Comparison of ENCODE assay signal across 8 mouse cellular contexts in the genomic region with DNA sequence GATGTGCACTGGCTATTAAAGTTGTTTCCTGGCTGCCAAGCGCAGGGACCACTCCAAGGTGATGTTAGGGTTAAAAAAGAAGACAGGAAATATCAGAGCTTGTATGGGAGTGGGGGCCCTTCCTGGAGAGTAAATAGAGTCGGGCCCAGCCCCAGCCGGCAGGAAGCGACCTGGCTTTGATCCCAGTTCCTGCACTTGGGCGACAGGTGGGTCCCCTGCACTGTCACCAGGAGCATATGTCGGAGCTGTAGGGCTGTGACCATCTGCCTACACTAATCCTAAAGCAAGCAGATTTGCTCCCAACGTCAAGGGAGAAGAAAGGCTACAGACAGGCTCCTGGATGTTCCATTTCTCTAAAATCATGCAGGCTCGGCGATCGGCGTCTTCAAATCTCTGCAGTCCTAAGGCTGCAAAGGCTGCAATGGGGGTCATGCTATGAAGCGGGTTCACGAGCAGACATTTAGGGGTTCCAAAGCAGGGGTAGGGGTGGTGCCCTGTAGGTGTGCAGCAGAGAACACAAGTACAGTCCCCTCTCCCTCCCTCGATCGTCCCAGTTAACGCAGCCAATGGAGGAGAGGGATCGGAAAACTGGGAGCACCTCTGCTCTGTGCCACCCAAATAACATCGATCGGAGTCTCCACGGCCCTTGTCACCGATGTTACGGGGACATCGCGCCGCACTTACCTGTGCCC. TPM values are rescaled to one million over a fixed set of nuclear protein-coding genes. Genes with fewer than 3 reads are reported as not detected.
DNase-seq lines count a peak whose midpoint lies in the region; ATAC-seq and TF ChIP-seq lines count a peak whose summit lies in the region.

No protein-coding gene starts in this region.

- peak; percentile 72 for TF ChIP-seq EP300 in lung, postnatal 0 days (IDR thresholded peaks at IDR 0.05)

- peak; percentile 62 for DNase-seq in urinary bladder, postnatal 14 days (ENCODE audit: low spot score)
- DNase-seq in urinary bladder, postnatal 10 days (ENCODE audit: low spot score), result no peak
- DNase-seq in cerebellum, postnatal 10 days, result peak; percentile 89 to 91
- peak; percentile 78 for DNase-seq in lung, postnatal 0 days (ENCODE audit: low spot score)
- no peak for DNase-seq in adipocyte (ENCODE audit: low spot score)

- H3K9ac ChIP-seq in heart, embryonic 13.5 days, result peak overlapping the region; percentile 89
- peak overlapping the region; percentile 64 for H3K9ac ChIP-seq in kidney, embryonic 15.5 days
- peak overlapping the region; percentile 58 for H3K9ac ChIP-seq in lung, postnatal 0 days (replicated peaks; ENCODE audit: low read depth)
- H3K9ac ChIP-seq in stomach, embryonic 15.5 days, result peak overlapping the region; percentile 66

- no peaks in the 10 kb centered on the region for H3K27me3 ChIP-seq in heart, embryonic 13.5 days (replicated peaks)
- H3K27me3 ChIP-seq in kidney, embryonic 15.5 days, result no peaks in the 10 kb centered on the region
- no peaks in the 10 kb centered on the region for H3K27me3 ChIP-seq in lung, postnatal 0 days (replicated peaks; ENCODE audit: insufficient read depth, low read length)
- no peaks in the 10 kb centered on the region for H3K27me3 ChIP-seq in stomach, embryonic 15.5 days (replicated peaks)

- no peak for TF ChIP-seq CTCF in lung, postnatal 0 days (IDR thresholded peaks at IDR 0.05)

- peak overlapping the region; percentile 67 for H3K27ac ChIP-seq in heart, embryonic 13.5 days (replicated peaks)
- H3K27ac ChIP-seq in kidney, embryonic 15.5 days, result peak overlapping the region; percentile 67; the same call in 1 of the 2 replicates
- H3K27ac ChIP-seq in lung, postnatal 0 days (ENCODE audit: low read length), result peak overlapping the region; percentile 91
- peak overlapping the region; percentile 72 for H3K27ac ChIP-seq in stomach, embryonic 15.5 days

- ATAC-seq in heart, embryonic 13.5 days (ENCODE audit: extremely low read depth, insufficient number of reproducible peaks, low FRiP score, low TSS enrichment), result no peak
- ATAC-seq in kidney, embryonic 15.5 days (replicated peaks; ENCODE audit: low FRiP score), result peak; percentile 66; the same call in 1 of the 2 replicates
- ATAC-seq in lung, postnatal 0 days, result peak; percentile 55
- peak; percentile 44 for ATAC-seq in stomach, embryonic 15.5 days (ENCODE audit: insufficient read depth, low FRiP score, low read depth)

- H3K4me1 ChIP-seq in heart, embryonic 13.5 days, result peaks cover 25% of the 10 kb centered on the region
- H3K4me1 ChIP-seq in kidney, embryonic 15.5 days, result peaks cover 24% of the 10 kb centered on the region
- H3K4me1 ChIP-seq in lung, postnatal 0 days (ENCODE audit: insufficient read depth, low read depth, low read length), result peaks cover 16% of the 10 kb centered on the region
- H3K4me1 ChIP-seq in stomach, embryonic 15.5 days, result peaks cover 6% of the 10 kb centered on the region; the same call in 1 of the 2 replicates

- H3K4me3 ChIP-seq in heart, embryonic 13.5 days, result peak overlapping the region; percentile 80
- peak overlapping the region; percentile 65 for H3K4me3 ChIP-seq in kidney, embryonic 15.5 days (replicated peaks)
- H3K4me3 ChIP-seq in lung, postnatal 0 days (ENCODE audit: low read depth, low read length), result peak overlapping the region; percentile 70
- H3K4me3 ChIP-seq in stomach, embryonic 15.5 days (replicated peaks), result peak overlapping the region; percentile 79

- no peaks in the 10 kb centered on the region for H3K9me3 ChIP-seq in heart, embryonic 13.5 days
- no peaks in the 10 kb centered on the region for H3K9me3 ChIP-seq in kidney, embryonic 15.5 days (replicated peaks)
- H3K9me3 ChIP-seq in lung, postnatal 0 days (ENCODE audit: low read length), result no peaks in the 10 kb centered on the region
- no peaks in the 10 kb centered on the region for H3K9me3 ChIP-seq in stomach, embryonic 15.5 days

- H3K4me2 ChIP-seq in heart, embryonic 13.5 days, result peak overlapping the region; percentile 79
- peak overlapping the region; percentile 78 for H3K4me2 ChIP-seq in kidney, embryonic 15.5 days
- H3K4me2 ChIP-seq in lung, postnatal 0 days (replicated peaks; ENCODE audit: low read depth, low read length), result peak overlapping the region; percentile 75
- peak overlapping the region; percentile 79 for H3K4me2 ChIP-seq in stomach, embryonic 15.5 days

- 2% methylated on average over 25 of the region's 25 CpGs for WGBS in heart, embryonic 13.5 days
- 1% methylated on average over 25 of the region's 25 CpGs for WGBS in kidney, embryonic 15.5 days
- 2% methylated on average over 25 of the region's 25 CpGs for WGBS in lung, postnatal 0 days
- 1% methylated on average over 25 of the region's 25 CpGs for WGBS in stomach, embryonic 15.5 days

- no peaks in the 10 kb centered on the region for H3K36me3 ChIP-seq in heart, embryonic 13.5 days
- H3K36me3 ChIP-seq in kidney, embryonic 15.5 days, result no peaks in the 10 kb centered on the region
- no peaks in the 10 kb centered on the region for H3K36me3 ChIP-seq in lung, postnatal 0 days (ENCODE audit: insufficient read depth, low read length)
- no peaks in the 10 kb centered on the region for H3K36me3 ChIP-seq in stomach, embryonic 15.5 days

RNA-seq across cellular contexts. Expression of a gene that starts 0.5 kb away (rescaled TPM):
- polyA plus RNA-seq in heart, embryonic 13.5 days (2015; fragmentation: Nextera tagmentation; extraction: Ambion mirVana), result 14.7 and 15.3 TPM in 2 replicates
- polyA plus RNA-seq in kidney, embryonic 15.5 days (2015; fragmentation: Nextera tagmentation; extraction: Ambion mirVana), result 22.4 and 23.6 TPM in 2 replicates
- polyA plus RNA-seq in lung, postnatal 0 days (2015; fragmentation: Nextera tagmentation; extraction: Ambion mirVana), result 34.1 and 35.0 TPM in 2 replicates
- polyA plus RNA-seq in stomach, embryonic 15.5 days (2015; fragmentation: Nextera tagmentation; extraction: Ambion mirVana), result 21.2 and 21.7 TPM in 2 replicates

RNA-seq across cellular contexts. Expression of a gene that starts 21.3 kb away (rescaled TPM):
- 126 and 137 TPM in 2 replicates for polyA plus RNA-seq in heart, embryonic 13.5 days (2015; fragmentation: Nextera tagmentation; extraction: Ambion mirVana)
- polyA plus RNA-seq in kidney, embryonic 15.5 days (2015; fragmentation: Nextera tagmentation; extraction: Ambion mirVana), result 123 and 129 TPM in 2 replicates
- 278 and 286 TPM in 2 replicates for polyA plus RNA-seq in lung, postnatal 0 days (2015; fragmentation: Nextera tagmentation; extraction: Ambion mirVana)
- polyA plus RNA-seq in stomach, embryonic 15.5 days (2015; fragmentation: Nextera tagmentation; extraction: Ambion mirVana), result 125 and 133 TPM in 2 replicates

RNA-seq across cellular contexts. Expression of a gene that starts 32.9 kb away (rescaled TPM):
- 0.24 and 0.33 TPM in 2 replicates for polyA plus RNA-seq in heart, embryonic 13.5 days (2015; fragmentation: Nextera tagmentation; extraction: Ambion mirVana)
- polyA plus RNA-seq in kidney, embryonic 15.5 days (2015; fragmentation: Nextera tagmentation; extraction: Ambion mirVana), result 0.48 and 0.71 TPM in 2 replicates
- 0.20 TPM in 1 of 2 replicates, not detected in the other for polyA plus RNA-seq in lung, postnatal 0 days (2015; fragmentation: Nextera tagmentation; extraction: Ambion mirVana)
- 21.8 and 34.2 TPM in 2 replicates for polyA plus RNA-seq in stomach, embryonic 15.5 days (2015; fragmentation: Nextera tagmentation; extraction: Ambion mirVana)

Comparison
In these comparisons a context has a peak if more than half of its experiments do, and no peak if none do; other contexts are left out.
1. DNase-seq: peak in urinary bladder, postnatal 14 days (single experiment), cerebellum, postnatal 10 days (2 of 2) and lung, postnatal 0 days (single experiment); none in urinary bladder, postnatal 10 days (single experiment) and adipocyte (single experiment).
2. RNA of a gene that starts 32.9 kb away (polyA plus RNA-seq): 21.8 to 34.2 TPM in stomach, embryonic 15.5 days; 0.48 to 0.71 TPM in kidney, embryonic 15.5 days, 0.24 to 0.33 TPM in heart, embryonic 13.5 days and 0.20 TPM in lung, postnatal 0 days; every median in the first group is over 10 times any median in the second.
3. Peak in every context shown above with its lines, with median percentiles within 50 percentile points of each other: H3K27ac ChIP-seq, H3K4me2 ChIP-seq, H3K4me3 ChIP-seq and H3K9ac ChIP-seq.